Mouse (Mus musculus) retina, adult 2 months (tissue): ENCODE data around the gene Eif4a3.
"Not testable (repeated sequence)": the region's sequence is repeated elsewhere in the genome, so short reads cannot be mapped to it uniquely, and the experiment has no call there.

Source experiments
- DNase-seq: peaks from one replicate; pipeline ENCODE4 v3.0.0-alpha.2; 2012; ENCODE audit warnings: low read depth, low spot score

Gene Eif4a3

GRCm38 (mm10) chr11:119245543-119245942 is 54.3 kb downstream of the Eif4a3 start:
- DNase-seq, result not testable (repeated sequence)

- DNase-seq, result no peak
Observed at GRCm38 (mm10) chr11:119239480-119239879, 60.4 kb downstream of the Eif4a3 start.
